Mouse (Mus musculus) stomach, adult 2 months (tissue): ENCODE results near the gene 1700015G11Rik. TPM values are rescaled to one million over a fixed set of nuclear protein-coding genes. Genes with fewer than 3 reads are reported as not detected.

Experiments used
- polyA plus RNA-seq: library from polyadenylated mRNA; depleted of rRNA; stranded (reverse); fragments of >200 nt; gene quantifications from 2 replicates; pipeline ENCODE4 v1.2.3, GENCODE M21; 2012; rRNA removed

Gene 1700015G11Rik
- polyA plus RNA-seq, result not detected in 2 replicates

DNA sequence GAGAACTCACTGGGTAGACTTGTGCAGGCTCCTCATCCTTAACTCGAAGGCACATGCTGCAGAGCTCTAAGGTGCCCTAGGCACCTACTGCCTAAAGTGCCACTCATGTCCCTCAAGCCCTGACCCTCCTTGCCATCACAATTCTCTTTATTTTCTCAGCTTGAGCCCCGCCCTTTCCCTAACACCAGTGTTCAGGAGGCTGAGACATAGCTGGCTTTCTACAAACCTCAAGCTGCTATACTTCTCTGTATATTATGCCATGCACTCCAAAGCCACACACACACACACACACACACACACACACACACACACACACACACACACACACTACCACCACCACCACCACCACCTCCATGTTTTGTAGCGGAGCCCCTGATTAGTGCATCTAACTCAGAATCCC, at the start of gene 1700015G11Rik:
TSS of gene 1700015G11Rik (minus strand) at position 101 of the 400 bp plus-strand sequence.

DNA sequence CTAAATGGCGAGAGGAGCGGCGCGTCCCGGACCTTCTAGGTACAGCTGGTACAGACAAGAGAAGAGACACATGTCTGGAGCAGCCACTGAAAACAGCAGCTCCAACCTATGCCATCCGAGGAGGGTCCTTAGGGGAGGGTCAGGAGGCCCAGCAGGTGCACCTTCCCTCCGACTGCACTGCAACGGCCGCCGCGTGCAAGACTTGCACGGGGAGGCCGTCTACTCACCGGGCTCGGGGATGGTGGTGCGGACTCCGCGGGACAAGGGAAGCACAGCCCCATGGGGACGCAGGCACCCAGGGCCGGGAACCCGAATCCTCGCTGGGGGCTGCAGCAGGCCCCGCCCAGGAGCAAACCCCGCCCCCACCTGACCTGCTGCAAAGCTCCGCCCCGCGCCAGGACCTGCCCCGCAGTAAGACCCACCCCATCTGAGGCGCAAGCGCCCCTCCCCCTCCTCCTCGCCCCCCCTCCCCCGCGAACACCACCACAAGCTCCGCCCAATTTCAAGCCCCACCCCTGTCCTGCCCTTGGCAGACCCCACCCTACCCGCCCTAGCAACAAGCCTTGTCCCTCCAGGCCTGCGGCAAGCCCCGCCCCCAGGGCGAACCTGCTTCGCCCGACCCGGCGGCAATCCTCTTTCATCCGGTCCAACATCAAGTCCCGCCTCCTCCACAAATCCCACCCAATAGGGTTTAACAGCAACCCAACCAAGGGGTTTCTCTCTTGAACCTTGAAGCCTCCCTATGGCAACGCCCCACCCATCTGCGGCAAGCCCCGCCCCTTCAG, 9.8 kb downstream of the 1700015G11Rik start, which contains the start of gene Svip:
TSS of gene Svip (minus strand) at position 508 of the 785 bp plus-strand sequence.

Other genes starting within 250 kb of the 1700015G11Rik start
- 0.50 and 0.62 TPM in 2 replicates for gene Gas2, start 153.7 kb downstream of the 1700015G11Rik start, polyA plus RNA-seq
- gene Fancf, start 153.5 kb downstream of the 1700015G11Rik start, polyA plus RNA-seq, result 3.3 and 4.3 TPM in 2 replicates
- gene Svip, start 9.7 kb downstream of the 1700015G11Rik start, polyA plus RNA-seq, result 0.43 and 0.79 TPM in 2 replicates